Mouse (Mus musculus) heart, embryonic 14.5 days (tissue): ENCODE data around the gene Chst14. TPM values are rescaled to one million over a fixed set of nuclear protein-coding genes. Genes with fewer than 3 reads are reported as not detected.

Source experiments
- ATAC-seq: fragments of 200-750 bp; cut with Nextera tagmentation; 2 replicates; pipeline ENCODE4 v1.8.0; 2017; ENCODE audit warnings: low read depth, moderate TSS enrichment; ENCODE audit not compliant: insufficient number of reproducible peaks, insufficient read depth, low FRiP score
- H3K27ac ChIP-seq, 2 experiments: fragments of 200-500 bp in 1 of 2; fragments of 300-500 bp in 1 of 2; sonication (generic) in 1 of 2; replicated peaks in 1 of 2; 2 replicates each; pipeline ENCODE4 v1.5.1; 2012 to 2014; ENCODE audit warnings: low read depth in 2 of 2, low read length in 2 of 2, control low read depth in 1 of 2, mild to moderate bottlenecking in 1 of 2, mixed read lengths in 1 of 2; ENCODE audit not compliant: control insufficient read depth in 1 of 2, insufficient read depth in 1 of 2
- H3K27me3 ChIP-seq: fragments of 300-500 bp; sonication (generic); 2 replicates; pipeline ENCODE4 v1.6.1; 2014; ENCODE audit warnings: mild to moderate bottlenecking, low read length, control low read depth; ENCODE audit not compliant: control insufficient read depth, insufficient read depth
- H3K36me3 ChIP-seq: fragments of 300-500 bp; sonication (generic); 2 replicates; pipeline ENCODE4 v1.6.1; 2014; ENCODE audit warnings: mild to moderate bottlenecking, control low read depth, low read length, mixed read lengths; ENCODE audit not compliant: control insufficient read depth, insufficient read depth
- H3K4me1 ChIP-seq, 2 experiments: fragments of 200-500 bp in 1 of 2; fragments of 300-500 bp in 1 of 2; sonication (generic) in 1 of 2; 2 replicates each; pipeline ENCODE4 v1.6.1; 2012 to 2014; ENCODE audit warnings: low read length in 2 of 2, control low read depth in 1 of 2, mixed read lengths in 1 of 2; ENCODE audit not compliant: control insufficient read depth in 2 of 2, insufficient read depth in 2 of 2
- H3K4me2 ChIP-seq: fragments of 300-500 bp; sonication (generic); 2 replicates; pipeline ENCODE4 v1.6.1; 2014; ENCODE audit warnings: mild to moderate bottlenecking, low read length
- H3K4me3 ChIP-seq, 2 experiments: fragments of 200-500 bp in 1 of 2; fragments of 300-500 bp in 1 of 2; sonication (generic) in 1 of 2; 2 replicates each; pipeline ENCODE4 v1.5.1; 2012 to 2014; ENCODE audit warnings: low read length in 2 of 2, mild to moderate bottlenecking in 2 of 2, control low read depth in 1 of 2, low read depth in 1 of 2, moderate library complexity in 1 of 2; ENCODE audit not compliant: control insufficient read depth in 1 of 2, insufficient read depth in 1 of 2
- H3K9ac ChIP-seq: fragments of 300-500 bp; sonication (generic); 2 replicates; pipeline ENCODE4 v1.6.1; 2014; ENCODE audit warnings: mild to moderate bottlenecking, low read length
- H3K9me3 ChIP-seq: fragments of 300-500 bp; sonication (generic); 2 replicates; pipeline ENCODE4 v1.6.1; 2016; ENCODE audit warnings: low read length, control low read depth; ENCODE audit not compliant: control insufficient read depth
- WGBS: fragments of 180-500 bp; shearing (Covaris S2); extraction: QIAGEN DNeasy Blood & Tissue Kit; methylation state at CpG from one replicate; pipeline ENCODE4 v1.1.7; 2014; 5-methylcytosine and 5-hydroxymethylcytosine counted together
- polyA plus RNA-seq: library from polyadenylated mRNA; unstranded; fragments of >200 nt; fragmentation: Nextera tagmentation; extraction: Ambion mirVana; gene quantifications from 2 replicates; pipeline ENCODE4 v1.2.1, GENCODE M21; 2014

Gene Chst14
- polyA plus RNA-seq, 1 experiment from 2014 or later = 25.7 TPM

GRCm38 (mm10) chr2:118972048-118972447 is 45.8 kb downstream of the Chst14 start:
- no peaks in the 10 kb centered on the region for H3K9me3 ChIP-seq
- H3K36me3 ChIP-seq = no peaks in the 10 kb centered on the region
- no peak for ATAC-seq
- peak overlapping the region in 1 of 2 experiments; percentile 35; a peak in 1 of 4 replicates for H3K4me3 ChIP-seq
- H3K4me1 ChIP-seq = peaks cover 6 to 7% of the 10 kb centered on the region in 2 experiments; a peak in 3 of 4 replicates
- H3K27me3 ChIP-seq = peaks cover 18% of the 10 kb centered on the region
- 80% methylated on average over 5 of the region's 5 CpGs for WGBS
- no peak overlapping the region for H3K27ac ChIP-seq
- peak overlapping the region; percentile 74; the same call in 1 of the 2 replicates for H3K4me2 ChIP-seq
- no peak overlapping the region for H3K9ac ChIP-seq

GRCm38 (mm10) chr2:118972687-118973376 is 46.5 kb downstream of the Chst14 start:
- peak overlapping the region; percentile 35 to 38 for H3K4me3 ChIP-seq
- H3K9ac ChIP-seq = peak overlapping the region; percentile 63
- H3K4me2 ChIP-seq = peak overlapping the region; percentile 74
- H3K9me3 ChIP-seq = no peaks in the 10 kb centered on the region
- no peaks in the 10 kb centered on the region for H3K36me3 ChIP-seq
- H3K27me3 ChIP-seq = peaks cover 21% of the 10 kb centered on the region
- under 1% methylated on average over 33 of the region's 33 CpGs for WGBS
- ATAC-seq = peak; percentile 73
- peaks cover 7% of the 10 kb centered on the region in 2 experiments; a peak in 3 of 4 replicates for H3K4me1 ChIP-seq
- no peak overlapping the region for H3K27ac ChIP-seq

- peak overlapping the region; percentile 77 for H3K9ac ChIP-seq
- H3K4me1 ChIP-seq = peaks cover 7% of the 10 kb centered on the region in 2 experiments; a peak in 3 of 4 replicates
- peaks cover 24% of the 10 kb centered on the region for H3K27me3 ChIP-seq
- ATAC-seq = no peak
- no peaks in the 10 kb centered on the region for H3K9me3 ChIP-seq
- no peak overlapping the region for H3K27ac ChIP-seq
- peak overlapping the region; percentile 92 for H3K4me2 ChIP-seq
- H3K4me3 ChIP-seq = peak overlapping the region; percentile 58 to 77
- 4% methylated on average over 15 of the region's 15 CpGs for WGBS
- H3K36me3 ChIP-seq = no peaks in the 10 kb centered on the region
These were observed 49.6 kb downstream of the Chst14 start for GRCm38 (mm10) chr2:118975855-118976254.

GRCm38 (mm10) chr2:118976282-118976929 is 50.1 kb downstream of the Chst14 start:
- Histone ChIP-seq H3K36me3 (no peaks in the 10 kb centered on the region), H3K4me3 (peak overlapping the region; percentile 58 to 77), H3K4me2 (peak overlapping the region; percentile 92), H3K27me3 (peaks cover 24% of the 10 kb centered on the region), H3K27ac (peak overlapping the region in 1 of 2 experiments; percentile 31; a peak in 1 of 4 replicates), H3K9me3 (no peaks in the 10 kb centered on the region), H3K4me1 (peaks cover 7% of the 10 kb centered on the region in 2 experiments; a peak in 3 of 4 replicates), H3K9ac (peak overlapping the region; percentile 77)
- WGBS = 1% methylated on average over 57 of the region's 57 CpGs
- ATAC-seq = peak; percentile 77

- Histone ChIP-seq H3K4me1 (peaks cover 7% of the 10 kb centered on the region in 2 experiments; a peak in 3 of 4 replicates), H3K4me2 (peak overlapping the region; percentile 92), H3K4me3 (peak overlapping the region; percentile 58 to 77), H3K9ac (peak overlapping the region; percentile 77), H3K27ac (no peak overlapping the region), H3K9me3 (no peaks in the 10 kb centered on the region), H3K27me3 (peaks cover 24% of the 10 kb centered on the region), H3K36me3 (no peaks in the 10 kb centered on the region)
- no peak for ATAC-seq
- 15% methylated on average over 5 of the region's 5 CpGs for WGBS
These were observed 50.6 kb downstream of the Chst14 start for GRCm38 (mm10) chr2:118976941-118977340.

- Histone ChIP-seq H3K4me3 (no peak overlapping the region), H3K36me3 (no peaks in the 10 kb centered on the region), H3K4me1 (peaks cover 7% of the 10 kb centered on the region in 2 experiments; a peak in 3 of 4 replicates), H3K9ac (no peak overlapping the region), H3K9me3 (no peaks in the 10 kb centered on the region), H3K27ac (no peak overlapping the region), H3K27me3 (peaks cover 24% of the 10 kb centered on the region), H3K4me2 (no peak overlapping the region)
- no peak for ATAC-seq
- WGBS = 32% methylated on average over 6 of the region's 6 CpGs
These were observed 51.8 kb downstream of the Chst14 start for GRCm38 (mm10) chr2:118978064-118978463.
